Comparison of ENCODE assay signal across 9 mouse cellular contexts in genomic region chr14:25476048-25476447, GRCm38 (mm10). TPM values are rescaled to one million over a fixed set of nuclear protein-coding genes. Genes with fewer than 3 reads are reported as not detected.
DNase-seq lines count a peak whose midpoint lies in the region; ATAC-seq lines count a peak whose summit lies in the region.
"Had no signal": no experiment of that assay in that cellular context is flagged by ENCODE, and none has a peak within 500 bp of the region (broad histone marks: within the 10 kb centered on the region; RNA-seq: fewer than 3 reads in every experiment).

No protein-coding gene starts in this region.

- no peaks in the 10 kb centered on the region for H3K27me3 ChIP-seq in lung, embryonic 15.5 days
- no peaks in the 10 kb centered on the region for H3K27me3 ChIP-seq in embryonic facial prominence, embryonic 12.5 days
- H3K27me3 ChIP-seq in hindbrain, embryonic 12.5 days, result no peaks in the 10 kb centered on the region
- H3K27me3 ChIP-seq in neural tube, embryonic 14.5 days (ENCODE audit: control insufficient read depth, insufficient read depth, low read length), result no peaks in the 10 kb centered on the region
- H3K27me3 ChIP-seq: neural tube, embryonic 12.5 days had no signal

- no peak for DNase-seq in lung, postnatal 25 days (ENCODE audit: low spot score)
- no peak for DNase-seq in embryo, embryonic 10.5 days (ENCODE audit: low spot score)
- no peak for DNase-seq in adrenal gland, postnatal 10 days
- DNase-seq in layer of hippocampus, adult 11-12 months (ENCODE audit: low spot score), result no peak

- H3K36me3 ChIP-seq in lung, embryonic 15.5 days, result no peaks in the 10 kb centered on the region
- H3K36me3 ChIP-seq in embryonic facial prominence, embryonic 12.5 days, result 0 out of 2 replicates have a peak, but pooled peaks cover 5% of the 10 kb centered on the region
- no peaks in the 10 kb centered on the region for H3K36me3 ChIP-seq in hindbrain, embryonic 12.5 days
- H3K36me3 ChIP-seq in neural tube, embryonic 14.5 days (ENCODE audit: control insufficient read depth, insufficient read depth, low read length), result no peaks in the 10 kb centered on the region
- H3K36me3 ChIP-seq: neural tube, embryonic 12.5 days had no signal

- no peaks in the 10 kb centered on the region for H3K9me3 ChIP-seq in lung, embryonic 15.5 days
- no peaks in the 10 kb centered on the region for H3K9me3 ChIP-seq in embryonic facial prominence, embryonic 12.5 days
- no peaks in the 10 kb centered on the region for H3K9me3 ChIP-seq in hindbrain, embryonic 12.5 days (replicated peaks)
- no peaks in the 10 kb centered on the region for H3K9me3 ChIP-seq in neural tube, embryonic 14.5 days (ENCODE audit: control insufficient read depth, low read length)
- H3K9me3 ChIP-seq: neural tube, embryonic 12.5 days had no signal

- no peak overlapping the region for H3K9ac ChIP-seq in lung, embryonic 15.5 days
- no peak overlapping the region for H3K9ac ChIP-seq in embryonic facial prominence, embryonic 12.5 days
- H3K9ac ChIP-seq in hindbrain, embryonic 12.5 days, result no peak overlapping the region
- H3K9ac ChIP-seq in neural tube, embryonic 14.5 days (replicated peaks; ENCODE audit: low read depth, low read length), result 0 out of 2 replicates have a peak overlapping the region, but pooled peaks have one; percentile 11
- H3K9ac ChIP-seq: neural tube, embryonic 12.5 days had no signal

- WGBS in lung, embryonic 15.5 days, result 46% methylated on average over 9 of the region's 9 CpGs
- WGBS in embryonic facial prominence, embryonic 12.5 days, result 74% methylated on average over 9 of the region's 9 CpGs
- WGBS in hindbrain, embryonic 12.5 days, result 63% methylated on average over 9 of the region's 9 CpGs
- 53% methylated on average over 9 of the region's 9 CpGs for WGBS in neural tube, embryonic 14.5 days

- peak overlapping the region; percentile 56 for H3K27ac ChIP-seq in lung, embryonic 15.5 days
- H3K27ac ChIP-seq in embryonic facial prominence, embryonic 12.5 days, result peak overlapping the region; percentile 20; the same call in 1 of the 2 replicates
- peak overlapping the region; percentile 30 for H3K27ac ChIP-seq in hindbrain, embryonic 12.5 days
- no peak overlapping the region; the same call in 1 of the 2 replicates for H3K27ac ChIP-seq in neural tube, embryonic 14.5 days (ENCODE audit: low read depth, low read length)
- H3K27ac ChIP-seq: neural tube, embryonic 12.5 days had no signal

- no peak overlapping the region for H3K4me3 ChIP-seq in lung, embryonic 15.5 days
- no peak overlapping the region for H3K4me3 ChIP-seq in embryonic facial prominence, embryonic 12.5 days
- H3K4me3 ChIP-seq in hindbrain, embryonic 12.5 days, result no peak overlapping the region
- H3K4me3 ChIP-seq in neural tube, embryonic 14.5 days (ENCODE audit: low read depth, low read length), result no peak overlapping the region
- H3K4me3 ChIP-seq: neural tube, embryonic 12.5 days had no signal

- no peak for ATAC-seq in lung, embryonic 15.5 days (ENCODE audit: borderline replicate concordance, extremely low read depth, low FRiP score, low TSS enrichment)
- ATAC-seq in embryonic facial prominence, embryonic 12.5 days (ENCODE audit: insufficient number of reproducible peaks, insufficient read depth, low FRiP score, low TSS enrichment), result no peak
- no peak for ATAC-seq in hindbrain, embryonic 12.5 days (ENCODE audit: low FRiP score)
- no peak for ATAC-seq in neural tube, embryonic 14.5 days (ENCODE audit: low read depth)

- no peak overlapping the region for H3K4me2 ChIP-seq in lung, embryonic 15.5 days
- no peak overlapping the region for H3K4me2 ChIP-seq in embryonic facial prominence, embryonic 12.5 days (replicated peaks)
- H3K4me2 ChIP-seq in hindbrain, embryonic 12.5 days (replicated peaks), result no peak overlapping the region
- H3K4me2 ChIP-seq in neural tube, embryonic 14.5 days (ENCODE audit: low read depth, low read length), result no peak overlapping the region
- H3K4me2 ChIP-seq: neural tube, embryonic 12.5 days had no signal

- H3K4me1 ChIP-seq in lung, embryonic 15.5 days, result peaks cover 92% of the 10 kb centered on the region
- peaks cover 95% of the 10 kb centered on the region for H3K4me1 ChIP-seq in embryonic facial prominence, embryonic 12.5 days
- H3K4me1 ChIP-seq in hindbrain, embryonic 12.5 days, result peaks cover 100% of the 10 kb centered on the region
- H3K4me1 ChIP-seq in neural tube, embryonic 14.5 days (ENCODE audit: control insufficient read depth, insufficient read depth, low read length), result peaks cover 89% of the 10 kb centered on the region

RNA-seq across cellular contexts. Expression of gene Zmiz1, which starts 17.1 kb away (rescaled TPM):
- polyA plus RNA-seq in lung, embryonic 15.5 days (2015; fragmentation: Nextera tagmentation; extraction: Ambion mirVana), result 19.8 and 23.8 TPM in 2 replicates
- polyA plus RNA-seq in embryonic facial prominence, embryonic 12.5 days (2016; fragmentation: Nextera tagmentation; extraction: Ambion mirVana), result 43.8 and 46.3 TPM in 2 replicates
- 66.5 and 69.4 TPM in 2 replicates for polyA plus RNA-seq in hindbrain, embryonic 12.5 days (2016; fragmentation: Nextera tagmentation; extraction: Ambion mirVana)
- 72.7 and 75.0 TPM in 2 replicates for polyA plus RNA-seq in neural tube, embryonic 14.5 days (2014; fragmentation: Nextera tagmentation; extraction: Ambion mirVana)
- total RNA-seq in adrenal gland, postnatal 10 days (2021), result 10 to 100 TPM; 63.8 to 73.3 TPM
